13 mouse cellular contexts compared by ENCODE assay signal in the genomic region with DNA sequence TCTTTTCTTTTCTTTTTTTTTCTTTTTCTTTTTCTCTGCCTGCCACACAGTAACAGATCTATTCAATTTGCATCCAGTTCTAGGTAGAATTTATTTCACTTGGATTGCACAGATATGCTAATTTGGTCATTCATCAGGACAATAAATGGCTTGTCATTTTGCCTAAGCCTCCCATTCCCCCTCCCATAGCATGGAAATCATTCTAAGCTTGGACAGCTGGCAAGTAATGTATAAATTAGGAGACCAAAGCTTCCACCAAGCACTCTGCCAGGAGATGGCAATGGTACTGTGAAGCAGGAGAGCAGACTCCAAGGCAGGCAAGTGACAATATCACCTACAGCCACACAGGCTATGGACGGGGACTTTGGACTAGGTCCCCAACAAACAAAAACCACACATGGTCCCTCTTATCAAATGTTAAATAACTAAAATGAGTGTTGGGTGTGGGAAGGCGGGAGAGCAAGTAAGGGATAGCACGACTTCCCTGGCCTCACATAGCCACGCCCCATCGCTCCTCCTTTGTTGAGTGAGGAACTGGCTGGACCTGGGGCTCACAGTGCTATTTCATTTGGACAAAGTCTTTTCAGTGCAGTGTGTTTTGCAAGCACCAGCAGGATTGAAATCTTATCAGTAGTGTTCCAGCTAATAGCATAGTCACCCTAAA. TPM values are rescaled to one million over a fixed set of nuclear protein-coding genes. Genes with fewer than 3 reads are reported as not detected.
A peak's percentile ranks its signal among the peaks of the same experiment; 100 is the strongest.
DNase-seq lines count a peak whose midpoint lies in the region; ATAC-seq and TF ChIP-seq lines count a peak whose summit lies in the region.
"Had no signal": no experiment of that assay in that cellular context is flagged by ENCODE, and none has a peak within 500 bp of the region (broad histone marks: within the 10 kb centered on the region; RNA-seq: fewer than 3 reads in every experiment).

No protein-coding gene starts in this region.

- H3K9ac ChIP-seq in forebrain, embryonic 12.5 days: no peak overlapping the region
- H3K9ac ChIP-seq in hindbrain, embryonic 12.5 days: no peak overlapping the region
- H3K9ac ChIP-seq in neural tube, embryonic 15.5 days (replicated peaks): no peak overlapping the region
- no peak overlapping the region for H3K9ac ChIP-seq in heart, adult 2 months (ENCODE audit: low read depth, low read length)

- WGBS in forebrain, embryonic 12.5 days: 58% methylated on average over 5 of the region's 5 CpGs
- 64% methylated on average over 5 of the region's 5 CpGs for WGBS in hindbrain, embryonic 12.5 days
- WGBS in neural tube, embryonic 15.5 days: 52% methylated on average over 5 of the region's 5 CpGs
- 84% methylated on average over 5 of the region's 5 CpGs for WGBS in heart, adult 2 months

- TF ChIP-seq POLR2A in heart, adult 2 months (IDR thresholded peaks at IDR 0.05; ENCODE audit: insufficient read depth, low read depth, low read length): no peak

- intact Hi-C loops in heart, adult 2 months (cut with DNase I): no loop called here

- no peaks in the 10 kb centered on the region for H3K9me3 ChIP-seq in forebrain, embryonic 12.5 days
- no peaks in the 10 kb centered on the region for H3K9me3 ChIP-seq in hindbrain, embryonic 12.5 days (replicated peaks)
- no peaks in the 10 kb centered on the region for H3K9me3 ChIP-seq in neural tube, embryonic 15.5 days (replicated peaks)

- no peak overlapping the region for H3K4me3 ChIP-seq in forebrain, embryonic 12.5 days (replicated peaks)
- no peak overlapping the region for H3K4me3 ChIP-seq in hindbrain, embryonic 12.5 days
- no peak overlapping the region for H3K4me3 ChIP-seq in neural tube, embryonic 15.5 days (replicated peaks)
- H3K4me3 ChIP-seq in heart, adult 2 months: no peak overlapping the region

- no peak overlapping the region for H3K4me2 ChIP-seq in forebrain, embryonic 12.5 days
- no peak overlapping the region for H3K4me2 ChIP-seq in hindbrain, embryonic 12.5 days (replicated peaks)
- H3K4me2 ChIP-seq in neural tube, embryonic 15.5 days: no peak overlapping the region

- H3K36me3 ChIP-seq in forebrain, embryonic 12.5 days (replicated peaks): no peaks in the 10 kb centered on the region
- H3K36me3 ChIP-seq in hindbrain, embryonic 12.5 days: no peaks in the 10 kb centered on the region
- no peaks in the 10 kb centered on the region for H3K36me3 ChIP-seq in neural tube, embryonic 15.5 days
- H3K36me3 ChIP-seq in heart, adult 2 months (ENCODE audit: control insufficient read depth, insufficient read depth, low read length): no peaks in the 10 kb centered on the region

- H3K4me1 ChIP-seq in forebrain, embryonic 12.5 days: peaks cover 15% of the 10 kb centered on the region
- H3K4me1 ChIP-seq in hindbrain, embryonic 12.5 days: peaks cover 6% of the 10 kb centered on the region
- peaks cover 13% of the 10 kb centered on the region; the same call in 1 of the 2 replicates for H3K4me1 ChIP-seq in neural tube, embryonic 15.5 days
- H3K4me1 ChIP-seq in heart, adult 2 months (ENCODE audit: control insufficient read depth, insufficient read depth, low read length): no peaks in the 10 kb centered on the region

- no peak for TF ChIP-seq CTCF in heart, adult 2 months (IDR thresholded peaks at IDR 0.05)

- H3K27me3 ChIP-seq in forebrain, embryonic 12.5 days: no peaks in the 10 kb centered on the region
- H3K27me3 ChIP-seq in hindbrain, embryonic 12.5 days: no peaks in the 10 kb centered on the region
- H3K27me3 ChIP-seq in neural tube, embryonic 15.5 days (replicated peaks): no peaks in the 10 kb centered on the region
- no peaks in the 10 kb centered on the region for H3K27me3 ChIP-seq in heart, adult 2 months (ENCODE audit: control insufficient read depth, insufficient read depth, low read length)

- ATAC-seq in forebrain, embryonic 12.5 days (ENCODE audit: low FRiP score): peak; percentile 77
- ATAC-seq in hindbrain, embryonic 12.5 days (ENCODE audit: low FRiP score): peak; percentile 84
- peak; percentile 59; the same call in 1 of the 2 replicates for ATAC-seq in neural tube, embryonic 15.5 days (ENCODE audit: low FRiP score)

- no peaks in the 10 kb centered on the region for H3K79me2 ChIP-seq in heart, adult 2 months (replicated peaks; ENCODE audit: control insufficient read depth, insufficient read depth, low read length)

- DNase-seq in mesoderm, embryonic 11.5 days (ENCODE audit: low read depth, low spot score): peak; percentile 48
- no peak for DNase-seq in layer of hippocampus, postnatal 36 days
- no peak for DNase-seq in heart, adult 2 months
- DNase-seq in right cerebral cortex, adult 2 months (ENCODE audit: low spot score in 2 of 2): no peak
- DNase-seq: kidney, postnatal 25 days; liver; lung, postnatal 14 days; thymus, adult 18-20 months had no signal

- no peak for TF ChIP-seq EP300 in heart, adult 2 months (IDR thresholded peaks at IDR 0.05; ENCODE audit: insufficient read depth, low read depth, low read length)

- peak overlapping the region; percentile 82 for H3K27ac ChIP-seq in forebrain, embryonic 12.5 days
- 0 out of 2 replicates have a peak overlapping the region, but pooled peaks have one; percentile 40 for H3K27ac ChIP-seq in hindbrain, embryonic 12.5 days
- H3K27ac ChIP-seq in neural tube, embryonic 15.5 days (replicated peaks): peak overlapping the region; percentile 28; the same call in 1 of the 2 replicates
- no peak overlapping the region for H3K27ac ChIP-seq in heart, adult 2 months

RNA-seq across cellular contexts. Expression of a gene that starts 22.7 kb away (rescaled TPM):
- not detected in 2 replicates for polyA plus RNA-seq in forebrain, embryonic 12.5 days (2016; fragmentation: Nextera tagmentation; extraction: Ambion mirVana)
- not detected in 2 replicates for polyA plus RNA-seq in hindbrain, embryonic 12.5 days (2016; fragmentation: Nextera tagmentation; extraction: Ambion mirVana)
- 0.23 TPM in 1 of 2 replicates, not detected in the other for polyA plus RNA-seq in neural tube, embryonic 15.5 days (2015; fragmentation: Nextera tagmentation; extraction: Ambion mirVana)
- not detected for total RNA-seq in layer of hippocampus, postnatal 36 days (2021)
- not detected for total RNA-seq in heart, adult 2 months (2021)
- not detected in 2 replicates for polyA plus RNA-seq in heart, adult 2 months (2012; rRNA removed)
- total RNA-seq: adrenal gland, adult 18-20 months; left cerebral cortex, adult 8-10 months had no signal
